Mouse (Mus musculus) spleen, adult 2 months (tissue): Measurements from ENCODE around the gene Nkain2.

ENCODE experiments used
- CTCF ChIP-seq: fragments of 200-500 bp; IDR thresholded peaks from 2 replicates; pipeline ENCODE4 v1.5.1; 2011; ENCODE audit warnings: mild to moderate bottlenecking, inconsistent platforms; ENCODE audit not compliant: insufficient read depth, insufficient read length, insufficient replicate concordance; ENCODE audit errors: extremely low read depth
- POLR2A ChIP-seq: fragments of 200-500 bp; IDR thresholded peaks from 2 replicates; pipeline ENCODE4 v1.6.1; 2011; ENCODE audit warnings: low read depth, low read length, inconsistent platforms

DNA sequence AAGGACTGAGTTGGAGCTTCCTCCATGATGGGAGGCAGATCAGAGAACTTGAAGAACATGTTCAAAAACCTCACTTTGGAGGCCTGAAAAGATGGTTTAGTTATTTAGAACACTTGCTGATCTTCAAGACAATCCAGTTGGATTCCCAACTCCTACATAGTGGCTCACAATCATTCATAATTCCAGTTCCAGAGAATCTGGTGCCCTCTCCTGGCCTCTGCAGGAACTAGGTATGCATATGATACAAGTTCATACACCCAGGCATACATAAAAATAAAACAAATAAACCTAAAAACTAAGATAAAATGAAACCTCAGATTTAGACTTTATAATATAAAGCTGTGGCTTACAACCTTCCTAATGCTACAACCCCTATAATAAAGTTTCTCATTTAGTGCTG lies 4.8 kb upstream of the Nkain2 start:
- TF ChIP-seq CTCF (no peak), POLR2A (no peak)
